Mouse (Mus musculus) kidney, embryonic 15.5 days (tissue): ENCODE data around the gene Prelid1. TPM values are rescaled to one million over a fixed set of nuclear protein-coding genes. Genes with fewer than 3 reads are reported as not detected.

Experiments used
- ATAC-seq: fragments of 200-750 bp; cut with Nextera tagmentation; replicated peaks from 2 replicates; pipeline ENCODE4 v1.8.0; 2017; ENCODE audit warnings: moderate TSS enrichment; ENCODE audit not compliant: low FRiP score
- H3K27ac ChIP-seq: fragments of 300-500 bp; sonication (generic); 2 replicates; pipeline ENCODE4 v1.5.1; 2015; ENCODE audit warnings: mild to moderate bottlenecking, inconsistent platforms
- H3K27me3 ChIP-seq: fragments of 300-500 bp; sonication (generic); 2 replicates; pipeline ENCODE4 v1.6.1; 2015; ENCODE audit warnings: inconsistent platforms
- H3K36me3 ChIP-seq: fragments of 300-500 bp; sonication (generic); 2 replicates; pipeline ENCODE4 v1.6.1; 2015; ENCODE audit warnings: inconsistent platforms
- H3K4me1 ChIP-seq: fragments of 300-500 bp; sonication (generic); 2 replicates; pipeline ENCODE4 v1.6.1; 2015; ENCODE audit warnings: inconsistent platforms
- H3K4me2 ChIP-seq: fragments of 300-500 bp; sonication (generic); 2 replicates; pipeline ENCODE4 v1.6.1; 2015; ENCODE audit warnings: moderate library complexity, mild to moderate bottlenecking, inconsistent platforms
- H3K4me3 ChIP-seq: fragments of 300-500 bp; sonication (generic); replicated peaks from 2 replicates; pipeline ENCODE4 v1.5.1; 2015; ENCODE audit warnings: mild to moderate bottlenecking, inconsistent platforms
- H3K9ac ChIP-seq: fragments of 300-500 bp; sonication (generic); 2 replicates; pipeline ENCODE4 v1.6.1; 2015; ENCODE audit warnings: mild to moderate bottlenecking, inconsistent platforms
- H3K9me3 ChIP-seq: fragments of 300-500 bp; sonication (generic); replicated peaks from 2 replicates; pipeline ENCODE4 v1.6.1; 2016; ENCODE audit warnings: inconsistent platforms
- WGBS: fragments of 180-500 bp; shearing (Covaris S2); methylation state at CpG from one replicate; pipeline ENCODE4 v1.1.7; 2015; ENCODE audit warnings: mixed read lengths; 5-methylcytosine and 5-hydroxymethylcytosine counted together
- polyA plus RNA-seq: library from polyadenylated mRNA; unstranded; fragments of >200 nt; fragmentation: Nextera tagmentation; extraction: Ambion mirVana; gene quantifications from 2 replicates; pipeline ENCODE4 v1.2.1, GENCODE M21; 2015

Gene Prelid1
- polyA plus RNA-seq, 1 experiment from 2014 or later = 464 TPM

- Histone ChIP-seq H3K4me3 (peak overlapping the region; percentile 83), H3K4me2 (peak overlapping the region; percentile 92), H3K9me3 (no peaks in the 10 kb centered on the region), H3K27ac (peak overlapping the region; percentile 82), H3K27me3 (no peaks in the 10 kb centered on the region), H3K4me1 (peaks cover 48% of the 10 kb centered on the region), H3K9ac (peak overlapping the region; percentile 92), H3K36me3 (peaks cover 74% of the 10 kb centered on the region)
- 1% methylated on average over 31 of the region's 31 CpGs for WGBS
- no peak for ATAC-seq
Observed at GRCm38 (mm10) chr13:55322130-55322825, 2.0 kb downstream of the Prelid1 start.

- WGBS = 86% methylated on average over 11 of the region's 11 CpGs
- ATAC-seq = no peak
- Histone ChIP-seq H3K9ac (no peak overlapping the region), H3K9me3 (no peaks in the 10 kb centered on the region), H3K4me1 (peaks cover 67% of the 10 kb centered on the region), H3K27ac (no peak overlapping the region), H3K27me3 (no peaks in the 10 kb centered on the region), H3K36me3 (peaks cover 41% of the 10 kb centered on the region), H3K4me2 (no peak overlapping the region; the same call in 1 of the 2 replicates), H3K4me3 (no peak overlapping the region)
Observed at GRCm38 (mm10) chr13:55325596-55325995, 5.3 kb downstream of the Prelid1 start.

- Histone ChIP-seq H3K9ac (no peak overlapping the region), H3K4me3 (no peak overlapping the region), H3K9me3 (no peaks in the 10 kb centered on the region), H3K27ac (0 out of 2 replicates have a peak overlapping the region, but pooled peaks have one; percentile 4), H3K4me1 (peaks cover 65% of the 10 kb centered on the region), H3K36me3 (peaks cover 40% of the 10 kb centered on the region), H3K27me3 (no peaks in the 10 kb centered on the region), H3K4me2 (no peak overlapping the region)
- 56% methylated on average over 4 of the region's 4 CpGs for WGBS
- ATAC-seq = no peak
Observed at GRCm38 (mm10) chr13:55327169-55327568, 6.9 kb downstream of the Prelid1 start.

GRCm38 (mm10) chr13:55327633-55328032, 7.3 kb downstream of the Prelid1 start:
- H3K9ac ChIP-seq = no peak overlapping the region
- no peak for ATAC-seq
- no peaks in the 10 kb centered on the region for H3K27me3 ChIP-seq
- H3K9me3 ChIP-seq = no peaks in the 10 kb centered on the region
- H3K36me3 ChIP-seq = peaks cover 40% of the 10 kb centered on the region
- 38% methylated on average over 8 of the region's 8 CpGs for WGBS
- no peak overlapping the region for H3K27ac ChIP-seq
- peak overlapping the region; percentile 78 for H3K4me3 ChIP-seq
- peaks cover 64% of the 10 kb centered on the region for H3K4me1 ChIP-seq
- peak overlapping the region; percentile 94 for H3K4me2 ChIP-seq

GRCm38 (mm10) chr13:55328171-55328570, 7.9 kb downstream of the Prelid1 start:
- ATAC-seq = no peak
- no peak overlapping the region for H3K27ac ChIP-seq
- peaks cover 59% of the 10 kb centered on the region for H3K4me1 ChIP-seq
- no peaks in the 10 kb centered on the region for H3K27me3 ChIP-seq
- H3K9ac ChIP-seq = peak overlapping the region; percentile 68
- 84% methylated on average over 6 of the region's 6 CpGs for WGBS
- H3K9me3 ChIP-seq = no peaks in the 10 kb centered on the region
- peaks cover 37% of the 10 kb centered on the region for H3K36me3 ChIP-seq
- H3K4me2 ChIP-seq = peak overlapping the region; percentile 94
- H3K4me3 ChIP-seq = peak overlapping the region; percentile 78

GRCm38 (mm10) chr13:55328641-55329040, 8.3 kb downstream of the Prelid1 start:
- H3K27me3 ChIP-seq = no peaks in the 10 kb centered on the region
- no peak for ATAC-seq
- no peak overlapping the region for H3K27ac ChIP-seq
- peak overlapping the region; percentile 68 for H3K9ac ChIP-seq
- peaks cover 54% of the 10 kb centered on the region for H3K4me1 ChIP-seq
- peak overlapping the region; percentile 78 for H3K4me3 ChIP-seq
- H3K36me3 ChIP-seq = peaks cover 32% of the 10 kb centered on the region
- H3K4me2 ChIP-seq = peak overlapping the region; percentile 94
- no peaks in the 10 kb centered on the region for H3K9me3 ChIP-seq
- WGBS = 88% methylated on average over 4 of the region's 4 CpGs

GRCm38 (mm10) chr13:55329109-55329682, 8.9 kb downstream of the Prelid1 start:
- no peaks in the 10 kb centered on the region for H3K27me3 ChIP-seq
- H3K4me3 ChIP-seq = peak overlapping the region; percentile 78
- peak; percentile 30 for ATAC-seq
- peaks cover 26% of the 10 kb centered on the region for H3K36me3 ChIP-seq
- H3K4me2 ChIP-seq = peak overlapping the region; percentile 94
- H3K4me1 ChIP-seq = peaks cover 48% of the 10 kb centered on the region
- WGBS = under 1% methylated on average over 25 of the region's 29 CpGs
- H3K9ac ChIP-seq = peak overlapping the region; percentile 68
- no peaks in the 10 kb centered on the region for H3K9me3 ChIP-seq
- H3K27ac ChIP-seq = peak overlapping the region; percentile 97

- peak within 1 kb of the TSS; percentile 78 for H3K4me3 ChIP-seq
- H3K9me3 ChIP-seq = no peaks in the 10 kb centered on the region
- H3K27me3 ChIP-seq = no peaks in the 10 kb centered on the region
- peak within 1 kb of the TSS; percentile 94 for H3K4me2 ChIP-seq
- H3K36me3 ChIP-seq = peaks cover 20% of the 10 kb centered on the region
- peak within 1 kb of the TSS; percentile 97 for H3K27ac ChIP-seq
- peaks cover 48% of the 10 kb centered on the region for H3K4me1 ChIP-seq
- under 1% methylated on average over 80 of the region's 82 CpGs for WGBS
- peak; percentile 89 for ATAC-seq
- peak within 1 kb of the TSS; percentile 76 for H3K9ac ChIP-seq
Observed at GRCm38 (mm10) chr13:55329683-55330566, 9.6 kb downstream of the Prelid1 start, which contains the start of gene Mxd3. Gene Mxd3, minus strand, starts transcription at chr13:55329823.

DNA sequence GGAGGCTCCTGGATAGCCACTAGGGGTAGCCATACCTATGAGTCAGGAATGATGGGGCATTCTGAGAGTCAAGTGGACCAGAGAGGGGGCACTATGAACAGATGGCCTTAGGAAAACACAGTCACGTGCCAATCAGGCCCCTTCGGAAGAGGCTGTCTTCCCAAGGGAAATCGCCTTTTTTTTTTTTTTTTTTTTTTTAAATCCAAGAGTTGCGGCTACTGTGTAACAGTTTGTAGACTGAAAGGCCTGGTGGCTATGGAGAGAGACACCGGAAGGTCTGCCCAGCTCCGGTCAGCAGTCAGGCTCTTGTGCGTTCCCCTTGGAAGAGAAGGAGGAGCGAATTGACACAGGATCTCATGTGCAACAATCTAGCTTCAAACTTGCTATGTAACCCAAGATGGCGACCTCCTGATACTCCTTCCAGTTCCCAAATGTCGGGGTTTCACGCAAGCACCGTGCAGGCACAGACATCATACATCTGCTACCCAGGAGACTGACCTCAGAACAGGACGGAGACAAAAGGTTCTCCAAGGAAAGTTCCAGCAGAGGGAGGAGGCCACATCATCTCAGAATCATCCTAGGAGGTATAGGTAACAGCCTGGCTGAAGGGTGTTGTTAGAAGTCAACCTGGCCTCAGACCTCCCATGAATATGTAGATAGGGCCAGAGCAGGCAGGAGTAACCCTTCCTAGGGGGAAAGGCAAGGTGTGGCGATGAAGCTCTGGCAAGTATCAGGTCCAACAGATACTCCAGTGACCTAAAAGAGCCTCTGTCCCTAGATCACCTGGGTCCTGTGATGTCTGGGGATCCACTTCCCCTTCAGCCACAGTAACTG, 10.5 kb downstream of the Prelid1 start:
- no peak for ATAC-seq
- Histone ChIP-seq H3K27me3 (no peaks in the 10 kb centered on the region), H3K27ac (peak overlapping the region; percentile 97), H3K9ac (peak overlapping the region; percentile 76), H3K4me2 (peak overlapping the region; percentile 94), H3K9me3 (no peaks in the 10 kb centered on the region), H3K4me3 (peak overlapping the region; percentile 78), H3K4me1 (peaks cover 42% of the 10 kb centered on the region), H3K36me3 (peaks cover 12% of the 10 kb centered on the region)
- 40% methylated on average over 14 of the region's 14 CpGs for WGBS

GRCm38 (mm10) chr13:55332331-55332730, 12.0 kb downstream of the Prelid1 start:
- Histone ChIP-seq H3K36me3 (no peaks in the 10 kb centered on the region), H3K9ac (no peak overlapping the region), H3K9me3 (no peaks in the 10 kb centered on the region), H3K4me3 (no peak overlapping the region), H3K4me1 (peaks cover 32% of the 10 kb centered on the region), H3K27me3 (no peaks in the 10 kb centered on the region), H3K27ac (no peak overlapping the region), H3K4me2 (no peak overlapping the region)
- WGBS = 83% methylated on average over 3 of the region's 3 CpGs
- no peak for ATAC-seq

DNA sequence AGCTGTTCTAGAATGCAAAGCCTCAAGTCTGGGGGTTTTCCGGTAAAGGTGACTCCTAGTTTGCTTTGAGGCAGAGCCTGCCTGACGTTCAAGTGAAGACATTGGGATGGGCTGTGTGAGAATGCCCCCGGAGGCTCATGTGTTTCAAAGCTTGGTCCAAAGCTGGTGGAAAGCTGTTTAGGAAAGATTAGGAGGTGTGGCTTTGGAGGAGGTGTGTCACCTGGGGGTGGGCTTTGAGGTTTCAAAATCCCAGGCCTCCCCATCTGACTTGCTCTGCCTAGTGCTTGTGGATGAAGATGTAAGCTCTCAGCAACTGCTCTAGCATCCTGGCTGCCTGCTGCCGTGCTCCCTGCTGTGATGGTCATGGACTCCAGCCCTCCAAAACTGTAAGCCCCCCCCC, 15.4 kb downstream of the Prelid1 start:
- Histone ChIP-seq H3K9me3 (no peaks in the 10 kb centered on the region), H3K4me3 (no peak overlapping the region), H3K4me2 (no peak overlapping the region), H3K9ac (no peak overlapping the region), H3K27ac (no peak overlapping the region), H3K36me3 (no peaks in the 10 kb centered on the region), H3K4me1 (peaks cover 5% of the 10 kb centered on the region), H3K27me3 (no peaks in the 10 kb centered on the region)
- WGBS = 84% methylated on average over 4 of the region's 4 CpGs
- ATAC-seq = no peak
